Mouse (Mus musculus) E14TG2a.4 (cell line): ENCODE measurements around the gene Dmtf1.

Source experiments
- CTCF ChIP-seq: conservative IDR thresholded peaks from 2 replicates; pipeline ENCODE4 v1.5.1; 2014; ENCODE audit warnings: low read length
- POU5F1 ChIP-seq: IDR thresholded peaks from 2 replicates; pipeline ENCODE4 v1.6.1; 2014; ENCODE audit warnings: low read length, borderline replicate concordance

DNA sequence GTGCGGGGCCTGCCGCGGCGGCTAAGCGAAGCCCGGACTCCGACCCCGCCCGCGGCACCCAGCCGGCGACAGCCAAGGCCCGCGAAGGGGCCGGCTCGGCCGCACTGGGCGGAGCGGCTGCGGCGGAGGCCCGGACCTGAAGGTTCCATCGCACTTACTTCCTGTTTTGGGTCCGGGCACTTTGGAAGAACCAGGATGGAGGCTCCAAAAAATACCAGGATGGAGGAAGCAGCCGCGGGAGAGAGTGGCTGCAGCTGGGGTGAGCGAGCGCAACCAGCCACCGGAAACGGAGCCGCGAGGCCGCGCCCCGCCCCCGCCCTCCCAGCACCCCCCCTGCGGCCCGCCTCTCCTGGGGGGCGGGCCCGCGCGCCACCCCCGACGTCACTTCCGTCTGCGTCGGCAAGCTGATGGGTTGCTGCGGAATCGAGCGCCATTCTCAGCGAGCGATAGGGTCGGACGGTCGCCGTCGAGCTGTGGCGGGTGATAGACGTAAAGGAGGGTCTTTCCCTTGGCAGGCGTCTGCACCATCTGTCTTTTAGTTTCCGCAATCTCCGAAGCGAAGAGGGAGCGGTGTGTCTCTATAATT, at the start of gene Dmtf1:
- no peak for TF ChIP-seq CTCF
- no peak for TF ChIP-seq POU5F1
